Mouse (Mus musculus) CD8-positive naive resting alpha-beta T cell, adult 2 months (primary cell): ENCODE data around the gene Rap1b.

ENCODE experiments used
- DNase-seq, 2 experiments: peaks; one replicate each; pipeline ENCODE4 v3.0.0; 2022; ENCODE audit warnings: low read depth in 2 of 2, low spot score in 2 of 2

Rap1b gene

DNA sequence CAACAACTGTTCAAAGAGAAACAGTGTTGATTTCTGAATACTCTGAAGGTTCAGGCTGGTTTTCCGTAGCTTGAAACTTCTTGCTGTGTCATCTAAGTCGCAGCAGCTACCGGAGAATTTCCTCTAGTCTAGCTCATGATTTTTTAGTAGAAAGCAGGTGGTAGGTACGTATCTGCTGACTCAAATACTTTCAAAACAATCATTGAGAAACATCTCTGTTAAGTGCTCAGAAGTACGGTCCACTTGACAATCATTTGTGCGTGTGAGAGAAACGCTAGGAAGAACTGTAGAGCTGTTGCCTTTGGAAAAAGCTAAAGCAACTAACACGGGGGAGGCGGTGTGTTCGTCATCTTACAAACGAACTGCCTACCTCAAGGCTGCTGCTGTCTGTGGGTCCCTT lies 14.0 kb upstream of the Rap1b start:
- DNase-seq, result no peak

- DNase-seq, result no peak
These were observed 12.4 kb upstream of the Rap1b start for GRCm38 (mm10) chr10:117858241-117858640.

- DNase-seq, result no peak
These were observed 10.3 kb upstream of the Rap1b start for GRCm38 (mm10) chr10:117856001-117856720.

- DNase-seq, result no peak
These were observed 6.9 kb upstream of the Rap1b start for GRCm38 (mm10) chr10:117852648-117853192.

GRCm38 (mm10) chr10:117848981-117849380 lies 3.1 kb upstream of the Rap1b start:
- DNase-seq, result no peak

GRCm38 (mm10) chr10:117846796-117847195 lies 961 bp upstream of the Rap1b start:
- no peak for DNase-seq

- DNase-seq, result no peak
These were observed 411 bp upstream of the Rap1b start for GRCm38 (mm10) chr10:117846260-117846632.

GRCm38 (mm10) chr10:117844782-117845596 lies 846 bp downstream of the Rap1b start:
- DNase-seq, result peak; percentile 48 to 62

DNA sequence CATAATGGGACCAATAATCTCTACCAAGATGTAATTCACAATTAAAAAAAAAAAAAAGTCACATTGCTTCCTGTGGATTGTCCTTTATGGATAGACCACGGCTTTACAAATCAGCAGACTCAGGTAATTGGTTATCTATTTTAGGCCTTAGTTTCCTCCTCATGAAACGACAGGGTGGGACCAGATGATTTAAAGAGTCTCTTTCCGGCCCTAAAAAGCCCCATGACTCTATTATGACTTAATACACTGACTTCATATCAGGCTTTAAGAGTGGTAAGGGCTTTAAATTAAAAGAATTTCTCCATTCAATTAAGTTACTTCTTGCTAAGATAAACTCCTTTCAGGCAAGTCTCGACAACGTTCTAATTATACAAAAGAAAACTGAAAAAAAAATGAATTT lies 1.6 kb downstream of the Rap1b start:
- no peak for DNase-seq

- peak in 1 of 2 experiments; percentile 46 for DNase-seq
These were observed 2.1 kb downstream of the Rap1b start for GRCm38 (mm10) chr10:117843690-117844089.

- DNase-seq, result no peak
These were observed 4.1 kb downstream of the Rap1b start for GRCm38 (mm10) chr10:117841765-117842164.

DNA sequence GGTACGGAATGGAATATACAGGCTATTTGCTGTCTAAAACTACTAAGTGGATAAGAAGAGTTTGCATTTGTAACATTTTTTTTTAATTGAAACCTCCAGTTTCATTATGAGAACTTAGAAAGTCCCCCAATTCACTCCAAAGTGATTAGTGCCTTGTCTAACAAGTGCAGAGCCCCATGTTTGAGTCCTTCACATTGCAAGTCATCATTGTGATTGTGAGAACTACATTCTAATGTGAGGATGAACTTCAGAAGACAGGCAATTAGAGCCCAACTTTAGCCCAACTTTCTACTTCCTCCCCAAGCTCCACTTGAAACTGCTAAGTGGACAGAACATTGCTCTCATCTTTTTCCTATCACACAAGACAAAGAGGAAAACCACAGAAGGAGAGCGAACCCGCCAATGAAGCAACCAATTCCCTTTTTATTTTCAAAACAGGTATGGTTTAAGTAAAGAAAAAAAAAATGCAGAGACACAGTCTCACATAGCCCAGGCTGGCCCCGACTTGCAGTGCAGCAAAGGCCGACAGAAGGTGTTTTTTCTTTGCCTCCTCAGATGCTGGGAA lies 5.3 kb downstream of the Rap1b start:
- no peak for DNase-seq

DNA sequence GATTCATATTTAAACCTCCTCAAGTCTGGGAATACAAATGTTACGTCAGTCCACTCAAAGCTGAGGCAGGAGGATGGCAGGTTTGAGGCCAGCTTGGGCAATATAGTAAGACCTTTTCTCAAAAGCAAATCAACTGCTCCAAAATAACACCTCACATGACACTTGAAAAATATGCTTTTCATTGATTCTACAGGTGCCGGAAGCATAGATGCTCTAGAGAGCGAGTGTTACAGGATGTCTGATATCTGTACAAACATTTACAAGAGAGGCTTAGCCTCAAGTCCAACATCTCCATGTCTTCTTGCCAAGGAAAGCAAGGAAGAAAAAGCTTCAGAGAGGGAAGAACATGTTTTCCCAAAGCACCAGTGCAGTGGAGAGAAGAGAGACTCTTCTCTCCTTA lies 6.1 kb downstream of the Rap1b start:
- no peak for DNase-seq

DNA sequence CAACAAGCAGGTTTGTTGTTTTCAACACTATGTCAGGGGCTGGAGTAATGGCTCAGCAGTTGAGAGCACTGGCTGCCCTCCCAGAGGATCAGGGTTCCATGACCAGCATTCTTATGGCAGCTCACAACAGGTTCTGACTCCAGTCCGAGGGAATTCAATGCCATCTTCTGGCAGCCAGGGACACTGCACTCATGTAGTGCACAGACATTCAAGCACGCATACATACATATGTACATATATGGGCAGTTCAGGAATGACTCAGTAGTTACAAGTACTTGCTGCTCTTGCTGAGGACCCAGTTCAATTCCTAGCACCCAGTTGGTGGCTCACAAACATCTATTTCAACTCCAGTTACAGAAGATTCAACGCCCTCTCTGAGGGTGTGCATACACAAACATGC lies 6.9 kb downstream of the Rap1b start:
- no peak for DNase-seq

DNA sequence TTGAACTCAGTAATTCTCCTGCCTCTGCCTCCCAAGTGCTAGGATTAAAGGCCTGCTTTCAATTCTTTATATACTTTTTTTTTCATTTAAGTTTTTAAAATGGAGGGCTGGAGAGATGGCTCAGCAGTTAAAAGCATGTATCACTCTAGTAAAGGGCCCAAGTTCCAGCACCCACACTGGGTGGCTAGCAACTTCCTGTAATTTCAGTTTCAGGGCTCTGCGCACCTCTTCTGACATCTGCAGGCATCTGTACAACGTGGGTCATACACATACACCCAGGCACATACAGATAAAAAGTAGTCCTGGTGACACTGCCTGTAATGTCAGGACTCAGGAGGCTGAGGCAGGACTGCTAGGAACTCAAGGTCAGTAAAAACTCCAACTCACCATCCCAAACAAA lies 9.5 kb downstream of the Rap1b start:
- DNase-seq, result peak in 1 of 2 experiments; percentile 58

DNA sequence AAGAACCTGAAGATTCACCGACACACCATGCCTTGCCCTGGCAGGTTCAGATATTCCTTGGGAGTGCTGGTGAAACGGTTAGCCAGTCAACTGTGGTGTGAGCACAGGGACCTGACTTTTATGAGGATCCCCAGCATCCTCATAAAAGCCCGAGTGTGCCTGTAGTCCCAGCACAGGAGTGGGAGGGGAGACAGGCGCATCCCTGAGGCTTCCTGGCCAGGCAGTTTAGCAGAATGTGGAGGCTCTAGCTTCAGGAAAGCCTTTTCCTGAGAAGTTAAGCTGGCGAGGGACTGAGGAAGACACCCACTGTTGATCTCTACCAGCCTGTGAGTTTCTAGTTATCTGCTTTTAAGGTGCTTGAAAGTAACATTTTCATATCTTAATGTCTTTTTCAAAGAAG lies 10.4 kb downstream of the Rap1b start:
- no peak for DNase-seq

- DNase-seq, result no peak
These were observed 15.0 kb downstream of the Rap1b start for GRCm38 (mm10) chr10:117830797-117831196.

DNA sequence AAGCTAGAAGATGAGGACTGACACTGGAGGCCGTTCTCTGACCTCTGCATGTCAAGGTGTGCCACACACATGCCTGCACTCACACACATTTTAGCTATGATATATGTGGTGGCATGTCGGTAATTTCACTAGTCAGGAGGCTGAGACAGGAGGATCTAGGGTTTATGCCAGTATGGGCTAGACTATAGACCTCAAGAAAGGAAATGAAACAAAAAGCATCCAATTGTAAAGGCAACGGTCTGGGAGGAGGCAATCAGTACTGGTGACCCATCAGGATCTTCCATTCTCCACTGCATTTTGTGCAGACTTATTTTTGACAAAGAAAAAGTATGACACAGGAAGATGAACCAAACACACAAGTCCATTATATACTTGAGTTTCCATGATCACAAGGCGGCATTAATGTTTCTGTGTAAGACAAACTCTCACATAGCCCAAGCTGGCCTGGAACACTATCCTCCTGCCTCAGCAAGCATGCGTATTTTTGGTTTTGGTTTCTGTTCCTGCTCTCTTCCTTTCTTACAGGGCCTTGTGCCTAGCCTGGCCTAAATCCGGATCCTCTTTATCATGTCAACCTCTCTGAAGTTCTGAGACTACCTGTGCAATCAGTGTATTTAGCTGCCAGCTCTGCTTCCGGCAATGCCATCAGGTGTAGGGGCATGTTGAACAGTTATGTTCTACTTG lies 16.2 kb downstream of the Rap1b start:
- DNase-seq, result no peak

DNA sequence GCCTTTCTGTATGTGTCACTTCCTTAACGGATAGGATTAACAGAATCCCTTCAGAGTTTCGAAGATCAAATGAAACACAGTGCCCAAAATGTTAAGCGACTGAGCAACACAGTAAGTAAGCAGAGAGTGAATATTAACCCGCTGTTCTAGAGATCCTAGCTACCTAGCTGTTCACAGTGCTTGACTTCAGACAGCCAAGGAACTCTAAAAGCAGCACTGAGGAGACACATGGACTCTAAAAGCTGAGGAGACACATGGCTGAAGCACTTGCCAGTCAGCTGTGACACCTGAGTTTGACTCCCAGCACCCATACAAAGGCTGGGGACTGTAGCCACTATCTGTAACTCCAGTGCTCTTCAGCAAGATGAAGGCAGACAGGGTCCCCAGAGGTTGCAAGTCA lies 16.8 kb downstream of the Rap1b start:
- no peak for DNase-seq

DNA sequence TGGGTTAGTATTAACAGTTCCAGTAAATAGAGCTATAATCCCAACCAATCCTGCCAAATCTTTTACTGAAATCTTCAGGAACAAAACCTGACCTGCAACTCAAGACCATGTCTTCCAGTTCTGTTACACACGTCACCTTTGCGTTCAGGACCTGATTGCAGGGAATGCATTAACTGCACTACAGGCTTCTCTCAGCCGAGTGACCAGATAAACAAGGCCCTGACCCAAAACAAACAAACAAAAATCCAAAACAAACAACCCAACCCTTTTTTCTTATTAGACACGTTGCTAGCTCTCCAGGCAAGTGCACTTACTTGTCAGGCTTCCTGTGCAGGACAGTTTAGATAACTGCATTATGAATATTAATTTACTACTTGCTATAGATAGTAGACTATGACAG lies 17.3 kb downstream of the Rap1b start:
- no peak for DNase-seq

DNA sequence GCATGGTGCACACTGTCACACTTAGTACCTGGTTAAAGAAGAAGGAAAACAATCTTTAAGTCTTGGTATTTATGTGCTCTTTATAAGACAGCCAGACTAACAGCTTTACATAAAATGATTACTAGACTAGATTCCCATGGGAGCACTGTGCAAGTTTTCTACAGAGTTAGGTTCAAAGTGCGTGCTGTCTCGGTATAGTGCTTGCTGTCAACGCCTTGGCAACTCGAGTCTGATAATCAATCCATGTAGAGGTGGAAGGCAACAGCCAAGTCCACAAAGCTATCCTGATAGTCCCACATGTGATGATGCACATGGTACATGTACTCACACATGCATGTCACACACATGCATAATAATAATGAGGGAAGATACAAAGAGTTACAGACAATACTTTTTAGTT lies 21.2 kb downstream of the Rap1b start:
- no peak for DNase-seq
